Mouse (Mus musculus) liver, embryonic 14.5 days (tissue): ENCODE measurements at regions not wholly inside any gene's neighbourhood (a gene's known extent, or its start where the extent isn't known, plus 50 kb on each side); places are given as distances from the start of the nearest gene placed in this dataset.

Source experiments
- CTCF ChIP-seq: IDR thresholded peaks from 2 replicates; pipeline ENCODE4 v1.5.1; 2016; ENCODE audit warnings: antibody characterized with exemption, low read depth, control low read depth
- EP300 ChIP-seq: IDR thresholded peaks from 2 replicates; pipeline ENCODE4 v1.6.1; 2016; ENCODE audit warnings: antibody characterized with exemption, low read depth

DNA sequence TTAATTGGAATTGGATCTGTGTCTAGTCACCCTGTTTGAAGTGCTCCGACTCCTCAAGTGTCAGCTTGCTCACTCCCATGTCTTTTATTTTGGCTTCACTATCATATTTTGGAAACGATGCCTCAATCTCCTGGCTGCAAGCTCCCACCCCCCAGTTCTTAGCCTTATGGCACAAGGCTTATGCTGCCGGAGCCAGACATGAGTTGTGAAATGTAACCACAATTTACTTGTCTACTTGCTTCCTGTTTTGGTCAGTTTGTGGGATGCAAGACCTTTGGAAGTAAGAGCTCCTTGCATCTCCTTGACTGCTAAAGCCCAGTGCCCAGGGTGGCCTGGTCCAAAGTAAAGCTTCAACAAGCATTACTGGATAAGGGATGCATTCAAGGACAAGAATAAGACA, 195.8 kb downstream of the Plpp3 start:
- TF ChIP-seq CTCF (no peak), EP300 (no peak)
